Mouse (Mus musculus): Measurements from ENCODE around the gene Gm20431. TPM values are rescaled to one million over a fixed set of nuclear protein-coding genes. Genes with fewer than 3 reads are reported as not detected.

Gm20431 gene
- polyA plus RNA-seq (2014; fragmentation: Nextera tagmentation; extraction: Ambion mirVana): 4.9 and 7.7 TPM in 2 replicates

DNA sequence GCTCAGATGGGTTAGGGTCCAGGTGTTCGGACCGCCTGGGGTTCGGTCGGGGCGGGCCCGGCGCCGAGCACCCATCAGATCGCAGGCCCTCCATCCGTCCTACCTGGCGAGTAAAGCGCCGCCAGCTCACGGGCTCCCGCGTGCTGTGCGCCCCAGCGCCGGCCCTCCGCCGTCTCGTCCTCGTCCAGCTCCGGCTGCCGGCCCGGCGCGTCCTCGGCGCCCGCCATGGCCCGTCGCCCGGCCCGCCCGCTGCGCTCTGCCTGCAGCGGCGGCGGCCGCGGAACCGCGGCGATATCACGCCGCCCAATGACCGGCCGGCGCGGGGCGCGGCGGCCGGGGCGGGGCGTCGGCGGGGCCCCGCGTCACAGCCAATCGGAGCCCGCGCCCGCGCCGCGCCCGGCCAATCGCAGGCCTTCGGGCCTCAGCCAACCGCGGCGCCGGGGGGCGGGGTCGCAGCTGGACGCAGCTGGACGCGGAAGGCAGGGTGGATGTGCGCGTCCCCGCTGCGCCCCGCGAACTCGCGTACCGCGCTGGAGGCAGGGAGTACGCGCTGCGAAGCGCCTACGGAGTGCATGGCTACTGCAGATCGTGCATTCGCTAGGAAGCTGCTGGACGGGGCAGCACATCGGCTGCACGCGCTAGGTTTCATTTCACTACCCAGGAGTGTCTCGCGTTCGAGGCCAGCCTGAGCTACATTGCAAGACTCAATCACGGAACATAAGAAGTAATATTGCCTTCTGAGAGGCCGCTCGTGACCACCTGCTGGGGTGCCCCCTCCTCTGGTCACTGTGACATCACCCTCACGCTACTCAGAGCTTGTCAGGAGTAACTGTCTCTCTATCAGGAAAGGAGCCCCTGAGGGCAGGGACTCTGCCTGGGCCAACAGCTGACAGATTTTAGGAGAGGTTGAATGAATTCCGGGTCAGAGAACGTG is at the start of gene Gm20431:
Gene Gm20431 (minus strand): TSS at position 227 of the 934 bp plus-strand sequence.
- peak; percentile 92 for DNase-seq (ENCODE audit: low spot score)
- H3K36me3 ChIP-seq (ENCODE audit: control insufficient read depth, insufficient read depth, low read length): no peaks in the 10 kb centered on the region; the same call in 1 of the 2 replicates
- under 1% methylated on average over 78 of the region's 110 CpGs for WGBS

DNA sequence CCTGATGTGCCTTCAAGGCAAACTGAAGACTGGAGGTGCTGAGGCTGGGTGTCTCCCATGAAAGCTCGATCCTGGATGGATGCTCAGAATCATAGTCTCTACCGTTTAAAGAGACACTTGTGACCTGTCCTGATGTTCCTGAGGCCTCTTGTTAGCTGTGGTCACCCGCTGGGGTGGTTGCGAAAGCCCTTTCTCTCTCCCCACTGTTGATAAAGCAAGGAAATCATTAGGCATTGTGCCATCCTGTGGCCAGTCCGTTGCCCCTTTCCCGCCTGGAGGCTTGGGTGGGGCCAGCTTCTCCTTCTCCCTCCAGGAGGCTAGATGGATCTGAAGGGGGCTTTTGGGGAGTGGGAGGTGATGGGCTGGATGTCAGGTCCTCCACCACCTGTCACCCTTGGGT is 49.3 kb upstream of the Gm20431 start:
- Histone ChIP-seq H3K9me3 (ENCODE audit: control insufficient read depth, low read length) (no peaks in the 10 kb centered on the region), H3K4me2 (ENCODE audit: low read depth, severe bottlenecking) (no peak overlapping the region), H3K27ac (replicated peaks; ENCODE audit: low read depth, low read length) (no peak overlapping the region), H3K36me3 (ENCODE audit: control insufficient read depth, insufficient read depth, low read length) (no peaks in the 10 kb centered on the region), H3K27me3 (ENCODE audit: control insufficient read depth, insufficient read depth, low read length) (no peaks in the 10 kb centered on the region), H3K9ac (ENCODE audit: low read length) (peak overlapping the region; percentile 9; the same call in 1 of the 2 replicates), H3K4me1 (ENCODE audit: control insufficient read depth, insufficient read depth, low read length) (no peaks in the 10 kb centered on the region), H3K4me3 (ENCODE audit: low read depth, low read length) (no peak overlapping the region)
- no peak for DNase-seq (ENCODE audit: low spot score)
- ATAC-seq (ENCODE audit: insufficient number of reproducible peaks, low FRiP score, low TSS enrichment, low read depth): no peak
- 72% methylated on average over 6 of the region's 6 CpGs for WGBS

More for the DNA sequence above, at the start of gene Gm20431:
- H3K27me3 ChIP-seq (ENCODE audit: control insufficient read depth, insufficient read depth, low read length): peaks cover 2% of the 10 kb centered on the region; the same call in 1 of the 2 replicates
- H3K4me3 ChIP-seq (ENCODE audit: low read depth, low read length): peak within 1 kb of the TSS; percentile 74
- no peaks in the 10 kb centered on the region for H3K9me3 ChIP-seq (ENCODE audit: control insufficient read depth, low read length)
- H3K4me2 ChIP-seq (ENCODE audit: low read depth, severe bottlenecking): peak within 1 kb of the TSS; percentile 99
- H3K27ac ChIP-seq (replicated peaks; ENCODE audit: low read depth, low read length): 0 out of 2 replicates have a peak within 1 kb of the TSS, but pooled peaks have one; percentile 21
- H3K9ac ChIP-seq (ENCODE audit: low read length): peak within 1 kb of the TSS; percentile 77
- peaks cover 17% of the 10 kb centered on the region for H3K4me1 ChIP-seq (ENCODE audit: control insufficient read depth, insufficient read depth, low read length)
- peak; percentile 84 for ATAC-seq (ENCODE audit: insufficient number of reproducible peaks, low FRiP score, low TSS enrichment, low read depth)

DNA sequence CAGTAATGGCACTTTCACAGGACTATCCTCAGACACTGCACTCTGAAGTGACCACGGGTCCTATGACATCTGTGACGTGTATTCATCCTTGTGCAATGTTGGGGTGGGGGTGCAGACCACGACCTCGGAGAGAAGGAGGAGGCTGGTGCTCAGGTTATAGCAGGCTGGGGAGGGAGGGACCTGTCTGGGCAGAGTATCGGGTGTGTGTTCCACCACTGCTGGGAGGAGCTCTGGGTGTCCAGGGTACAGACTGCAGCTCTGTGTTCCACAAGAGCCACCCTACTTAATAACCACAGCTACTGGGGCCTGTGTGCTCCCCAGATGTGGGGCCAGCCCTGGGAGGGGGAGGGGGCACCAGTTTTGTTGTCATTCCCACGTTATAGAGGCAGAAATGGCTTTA is 48.7 kb upstream of the Gm20431 start:
- no peak overlapping the region for H3K4me2 ChIP-seq (ENCODE audit: low read depth, severe bottlenecking)

DNA sequence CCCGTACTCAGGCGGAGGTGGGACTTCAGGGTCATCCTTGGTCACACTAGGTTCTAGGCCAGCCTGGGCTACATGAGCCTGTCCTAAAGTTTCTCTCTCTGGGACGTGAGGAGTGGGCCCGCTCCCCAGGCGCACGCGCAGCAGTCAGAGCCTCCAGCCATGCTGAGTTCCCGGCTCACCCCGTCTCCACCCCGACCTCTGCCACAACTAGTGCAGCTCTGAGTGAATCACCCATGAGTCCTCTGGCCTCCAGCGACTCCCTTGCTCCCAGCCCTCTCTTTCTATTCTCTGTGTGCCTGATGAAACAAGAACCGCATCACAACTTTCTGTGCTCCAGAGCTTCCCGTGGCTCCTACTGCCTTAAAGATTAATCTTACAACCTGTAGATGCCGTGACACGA is 47.1 kb upstream of the Gm20431 start:
- H3K36me3 ChIP-seq (ENCODE audit: control insufficient read depth, insufficient read depth, low read length): no peaks in the 10 kb centered on the region
- no peak for ATAC-seq (ENCODE audit: insufficient number of reproducible peaks, low FRiP score, low TSS enrichment, low read depth)
- no peak overlapping the region for H3K27ac ChIP-seq (replicated peaks; ENCODE audit: low read depth, low read length)
- no peak for DNase-seq (ENCODE audit: low spot score)
- no peaks in the 10 kb centered on the region for H3K4me1 ChIP-seq (ENCODE audit: control insufficient read depth, insufficient read depth, low read length)
- H3K9ac ChIP-seq (ENCODE audit: low read length): no peak overlapping the region
- H3K4me2 ChIP-seq (ENCODE audit: low read depth, severe bottlenecking): no peak overlapping the region
- no peaks in the 10 kb centered on the region for H3K9me3 ChIP-seq (ENCODE audit: control insufficient read depth, low read length)
- H3K27me3 ChIP-seq (ENCODE audit: control insufficient read depth, insufficient read depth, low read length): no peaks in the 10 kb centered on the region
- 59% methylated on average over 15 of the region's 15 CpGs for WGBS
- H3K4me3 ChIP-seq (ENCODE audit: low read depth, low read length): no peak overlapping the region

More for the DNA sequence above, 48.7 kb upstream of the Gm20431 start:
- Histone ChIP-seq H3K27me3 (ENCODE audit: control insufficient read depth, insufficient read depth, low read length) (no peaks in the 10 kb centered on the region), H3K36me3 (ENCODE audit: control insufficient read depth, insufficient read depth, low read length) (no peaks in the 10 kb centered on the region), H3K4me3 (ENCODE audit: low read depth, low read length) (no peak overlapping the region), H3K27ac (replicated peaks; ENCODE audit: low read depth, low read length) (no peak overlapping the region), H3K9me3 (ENCODE audit: control insufficient read depth, low read length) (no peaks in the 10 kb centered on the region), H3K4me1 (ENCODE audit: control insufficient read depth, insufficient read depth, low read length) (no peaks in the 10 kb centered on the region), H3K9ac (ENCODE audit: low read length) (no peak overlapping the region)
- WGBS: 66% methylated on average over 6 of the region's 6 CpGs
- ATAC-seq (ENCODE audit: insufficient number of reproducible peaks, low FRiP score, low TSS enrichment, low read depth) (no peak), DNase-seq (ENCODE audit: low spot score) (no peak)

DNA sequence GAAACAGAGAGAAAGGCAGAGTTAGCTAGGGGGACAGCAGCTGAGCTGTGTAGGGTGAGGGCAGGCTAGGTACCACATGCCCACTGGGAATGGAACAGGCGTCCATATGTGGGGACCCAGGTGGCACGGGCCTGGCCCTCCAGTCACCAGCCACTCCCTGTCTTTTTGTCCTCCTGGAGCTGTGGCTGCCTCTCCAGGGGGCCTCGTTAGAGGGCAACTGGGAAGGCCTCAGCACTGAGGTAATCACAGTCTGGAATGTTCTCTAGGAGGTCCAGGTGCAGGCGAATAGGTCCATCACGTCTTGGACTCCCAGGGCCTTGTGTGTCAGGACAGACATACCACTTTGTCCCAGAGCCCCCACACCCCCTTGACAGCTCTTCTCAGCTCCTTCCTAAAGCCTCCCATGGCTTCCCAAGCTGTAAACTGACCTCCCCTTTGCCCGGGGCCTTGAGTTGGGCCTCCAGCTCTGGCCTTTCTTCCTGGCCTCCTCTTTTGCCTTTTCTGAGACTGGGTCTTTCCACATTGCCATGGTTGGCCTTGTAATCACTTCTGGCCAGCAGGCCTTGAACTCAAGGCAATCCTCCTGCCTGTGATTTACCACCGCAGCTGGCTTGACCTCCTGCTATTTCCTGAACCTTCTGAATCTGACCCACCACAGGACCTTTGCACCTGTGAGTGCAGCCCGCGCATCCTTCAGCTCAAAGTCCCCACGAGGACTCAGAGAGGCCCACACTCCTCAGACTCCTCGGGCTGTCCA is 45.1 kb upstream of the Gm20431 start:
- no peak for ATAC-seq (ENCODE audit: insufficient number of reproducible peaks, low FRiP score, low TSS enrichment, low read depth)

DNA sequence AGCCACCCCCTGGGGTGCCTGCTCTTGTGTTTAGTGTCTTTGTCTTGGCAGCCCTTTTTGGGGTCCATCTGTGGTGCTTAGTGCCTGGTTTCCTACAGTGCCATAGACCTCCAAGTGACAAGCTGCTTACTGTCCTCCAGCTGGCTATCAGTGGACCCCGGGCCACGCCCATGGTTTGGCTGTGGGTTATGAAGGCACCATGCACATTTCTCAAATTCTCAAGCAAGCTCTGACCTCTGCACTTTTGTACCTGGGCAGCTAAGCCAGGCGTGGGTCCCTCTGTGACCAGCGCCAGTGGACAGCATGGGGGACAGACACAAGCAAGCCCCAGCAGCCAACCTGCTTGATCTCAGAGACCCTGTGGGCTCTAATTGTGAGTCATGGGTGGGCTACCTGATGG is 43.1 kb upstream of the Gm20431 start:
- no peaks in the 10 kb centered on the region for H3K36me3 ChIP-seq (ENCODE audit: control insufficient read depth, insufficient read depth, low read length)
- 89% methylated on average over 4 of the region's 4 CpGs for WGBS
- H3K27me3 ChIP-seq (ENCODE audit: control insufficient read depth, insufficient read depth, low read length): no peaks in the 10 kb centered on the region
- ATAC-seq (ENCODE audit: insufficient number of reproducible peaks, low FRiP score, low TSS enrichment, low read depth) (no peak), DNase-seq (ENCODE audit: low spot score) (no peak)
- no peak overlapping the region for H3K4me2 ChIP-seq (ENCODE audit: low read depth, severe bottlenecking)
- no peaks in the 10 kb centered on the region for H3K9me3 ChIP-seq (ENCODE audit: control insufficient read depth, low read length)
- H3K9ac ChIP-seq (ENCODE audit: low read length): no peak overlapping the region
- no peak overlapping the region for H3K27ac ChIP-seq (replicated peaks; ENCODE audit: low read depth, low read length)
- no peak overlapping the region for H3K4me3 ChIP-seq (ENCODE audit: low read depth, low read length)
- no peaks in the 10 kb centered on the region for H3K4me1 ChIP-seq (ENCODE audit: control insufficient read depth, insufficient read depth, low read length)

More for the DNA sequence above, 45.1 kb upstream of the Gm20431 start:
- no peaks in the 10 kb centered on the region for H3K27me3 ChIP-seq (ENCODE audit: control insufficient read depth, insufficient read depth, low read length)
- H3K4me1 ChIP-seq (ENCODE audit: control insufficient read depth, insufficient read depth, low read length): no peaks in the 10 kb centered on the region
- no peak overlapping the region for H3K9ac ChIP-seq (ENCODE audit: low read length)
- no peak for DNase-seq (ENCODE audit: low spot score)
- H3K4me2 ChIP-seq (ENCODE audit: low read depth, severe bottlenecking): no peak overlapping the region
- H3K9me3 ChIP-seq (ENCODE audit: control insufficient read depth, low read length): no peaks in the 10 kb centered on the region
- no peaks in the 10 kb centered on the region for H3K36me3 ChIP-seq (ENCODE audit: control insufficient read depth, insufficient read depth, low read length)
- 0 out of 2 replicates have a peak overlapping the region, but pooled peaks have one; percentile 4 for H3K27ac ChIP-seq (replicated peaks; ENCODE audit: low read depth, low read length)
- no peak overlapping the region for H3K4me3 ChIP-seq (ENCODE audit: low read depth, low read length)
- 66% methylated on average over 11 of the region's 11 CpGs for WGBS

DNA sequence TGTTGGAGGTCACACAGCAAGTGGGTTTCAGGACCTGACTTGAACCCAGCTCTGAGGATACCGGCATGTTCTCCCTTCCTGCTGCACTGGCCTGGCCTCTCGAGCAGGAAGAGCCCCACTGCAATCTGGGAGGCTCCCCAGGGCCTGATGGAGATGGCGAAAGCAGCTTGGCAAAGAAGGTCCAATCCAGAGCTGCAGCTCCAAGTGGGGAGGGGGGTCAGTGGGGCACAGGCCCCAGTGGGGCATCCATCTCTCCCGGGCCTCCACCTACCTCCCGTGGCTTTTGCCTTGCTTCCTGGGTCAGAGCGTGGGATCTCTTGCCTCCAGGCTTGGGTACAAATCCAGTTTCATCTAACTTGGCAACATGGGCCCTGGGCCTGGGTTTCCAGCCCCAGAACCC is 40.8 kb upstream of the Gm20431 start:
- Histone ChIP-seq H3K4me3 (ENCODE audit: low read depth, low read length) (no peak overlapping the region), H3K27ac (replicated peaks; ENCODE audit: low read depth, low read length) (no peak overlapping the region), H3K9me3 (ENCODE audit: control insufficient read depth, low read length) (no peaks in the 10 kb centered on the region), H3K4me2 (ENCODE audit: low read depth, severe bottlenecking) (no peak overlapping the region), H3K9ac (ENCODE audit: low read length) (no peak overlapping the region), H3K27me3 (ENCODE audit: control insufficient read depth, insufficient read depth, low read length) (no peaks in the 10 kb centered on the region), H3K4me1 (ENCODE audit: control insufficient read depth, insufficient read depth, low read length) (no peaks in the 10 kb centered on the region), H3K36me3 (ENCODE audit: control insufficient read depth, insufficient read depth, low read length) (no peaks in the 10 kb centered on the region)
- no peak for DNase-seq (ENCODE audit: low spot score)
- 73% methylated on average over 6 of the region's 6 CpGs for WGBS
- no peak for ATAC-seq (ENCODE audit: insufficient number of reproducible peaks, low FRiP score, low TSS enrichment, low read depth)

DNA sequence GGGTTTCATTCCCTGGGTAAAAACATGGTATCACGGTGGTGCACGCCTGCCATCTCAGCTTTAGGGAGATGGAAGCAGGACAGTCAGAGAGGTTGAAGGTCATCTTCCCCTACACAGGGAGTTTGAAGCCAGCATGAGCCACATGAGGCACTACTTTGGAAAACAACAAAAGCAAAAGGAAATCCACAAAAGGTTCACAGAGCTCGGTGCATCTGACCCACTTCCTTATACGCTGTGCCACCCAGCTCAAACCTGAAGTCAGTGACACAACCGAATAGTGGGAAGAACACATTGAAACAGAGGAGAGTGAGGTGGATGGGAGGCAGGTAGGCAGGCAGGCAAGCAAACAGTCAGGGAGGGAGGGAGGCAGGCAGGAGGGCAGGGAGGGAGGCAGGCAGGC is 40.2 kb upstream of the Gm20431 start:
- H3K4me3 ChIP-seq (ENCODE audit: low read depth, low read length): no peak overlapping the region
- WGBS: 82% methylated on average over 5 of the region's 5 CpGs
- no peak for DNase-seq (ENCODE audit: low spot score)
- no peak overlapping the region for H3K4me2 ChIP-seq (ENCODE audit: low read depth, severe bottlenecking)
- H3K9me3 ChIP-seq (ENCODE audit: control insufficient read depth, low read length): no peaks in the 10 kb centered on the region
- no peak for ATAC-seq (ENCODE audit: insufficient number of reproducible peaks, low FRiP score, low TSS enrichment, low read depth)
- no peaks in the 10 kb centered on the region for H3K36me3 ChIP-seq (ENCODE audit: control insufficient read depth, insufficient read depth, low read length)
- no peaks in the 10 kb centered on the region for H3K4me1 ChIP-seq (ENCODE audit: control insufficient read depth, insufficient read depth, low read length)
- no peak overlapping the region for H3K27ac ChIP-seq (replicated peaks; ENCODE audit: low read depth, low read length)
- H3K9ac ChIP-seq (ENCODE audit: low read length): no peak overlapping the region; the same call in 1 of the 2 replicates
- H3K27me3 ChIP-seq (ENCODE audit: control insufficient read depth, insufficient read depth, low read length): no peaks in the 10 kb centered on the region

Measured in limb, embryonic 11.5 days (tissue).